Mouse (Mus musculus) thymus, postnatal 14 days (tissue): ENCODE measurements around the gene Cul5.

Experiments used
- DNase-seq: peaks from one replicate; pipeline ENCODE4 v3.0.0; 2021

Gene Cul5

GRCm38 (mm10) chr9:53604954-53605353 is 64.9 kb downstream of the Cul5 start:
- DNase-seq, result no peak

GRCm38 (mm10) chr9:53603849-53604248 is 66.0 kb downstream of the Cul5 start:
- no peak for DNase-seq

GRCm38 (mm10) chr9:53603384-53603783 is 66.4 kb downstream of the Cul5 start:
- peak; percentile 19 for DNase-seq

- DNase-seq, result no peak
Observed at GRCm38 (mm10) chr9:53601541-53601940, 68.3 kb downstream of the Cul5 start.

- no peak for DNase-seq
Observed at GRCm38 (mm10) chr9:53598631-53599030, 71.2 kb downstream of the Cul5 start.

GRCm38 (mm10) chr9:53596971-53597600 is 72.7 kb downstream of the Cul5 start:
- no peak for DNase-seq

- DNase-seq, result peak; percentile 78
Observed at GRCm38 (mm10) chr9:53594764-53595163, 75.0 kb downstream of the Cul5 start.

- no peak for DNase-seq
Observed at GRCm38 (mm10) chr9:53581870-53582269, 87.9 kb downstream of the Cul5 start.

GRCm38 (mm10) chr9:53575721-53576120 is 94.1 kb downstream of the Cul5 start:
- DNase-seq, result no peak

GRCm38 (mm10) chr9:53572516-53573307 is 97.1 kb downstream of the Cul5 start:
- DNase-seq, result no peak

- DNase-seq, result no peak
Observed at GRCm38 (mm10) chr9:53570662-53571061, 99.2 kb downstream of the Cul5 start.
